Mouse (Mus musculus) megakaryocyte, embryonic 14.5 days (primary cell): ENCODE results near the gene Aunip.

Experiments
- FLI1 ChIP-seq: IDR thresholded peaks from 2 replicates; pipeline ENCODE4 v1.6.1; 2012; ENCODE audit warnings: low read length, inconsistent platforms, mixed read lengths
- GATA1 ChIP-seq: IDR thresholded peaks from 3 replicates; pipeline ENCODE4 v1.6.1; 2012; ENCODE audit warnings: mixed read lengths, low read length, inconsistent platforms, borderline replicate concordance

GRCm38 (mm10) chr4:134560699-134561098 is 49.9 kb downstream of the Aunip start:
- no peak for TF ChIP-seq GATA1
- TF ChIP-seq FLI1: no peak
